Mouse (Mus musculus): Measurements from ENCODE around the gene Litaf. TPM values are rescaled to one million over a fixed set of nuclear protein-coding genes. Genes with fewer than 3 reads are reported as not detected.

The Litaf gene
- total RNA-seq (2021): 10 to 100 TPM; 18.4 to 19.9 TPM

GRCm38 (mm10) chr16:11066029-11066832 lies at the start of gene Litaf:
Gene Litaf, minus strand, starts transcription at chr16:11066157.
- peak; percentile 96 to 97 for DNase-seq

GRCm38 (mm10) chr16:11109198-11109740 lies 43.3 kb upstream of the Litaf start:
- no peak for DNase-seq

GRCm38 (mm10) chr16:11104905-11105304 lies 38.9 kb upstream of the Litaf start:
- DNase-seq: no peak

- DNase-seq: no peak
Observed at GRCm38 (mm10) chr16:11097301-11097700, 31.3 kb upstream of the Litaf start.

- no peak for DNase-seq
Observed at GRCm38 (mm10) chr16:11093717-11094386, 27.9 kb upstream of the Litaf start.

GRCm38 (mm10) chr16:11092523-11092922 lies 26.6 kb upstream of the Litaf start:
- DNase-seq: no peak

GRCm38 (mm10) chr16:11092061-11092460 lies 26.1 kb upstream of the Litaf start:
- DNase-seq: no peak

- DNase-seq: no peak
Observed at GRCm38 (mm10) chr16:11090836-11091570, 25.0 kb upstream of the Litaf start.

GRCm38 (mm10) chr16:11086856-11087588 lies 21.1 kb upstream of the Litaf start:
- DNase-seq: no peak

GRCm38 (mm10) chr16:11086299-11086698 lies 20.3 kb upstream of the Litaf start:
- no peak for DNase-seq

GRCm38 (mm10) chr16:11084181-11084580 lies 18.2 kb upstream of the Litaf start:
- no peak for DNase-seq

- DNase-seq: no peak
Observed at GRCm38 (mm10) chr16:11078216-11078869, 12.4 kb upstream of the Litaf start.

- no peak for DNase-seq
Observed at GRCm38 (mm10) chr16:11077601-11078201, 11.7 kb upstream of the Litaf start.

- no peak for DNase-seq
Observed at GRCm38 (mm10) chr16:11073060-11073459, 7.1 kb upstream of the Litaf start.

- DNase-seq: no peak
Observed at GRCm38 (mm10) chr16:11072454-11072853, 6.5 kb upstream of the Litaf start.

GRCm38 (mm10) chr16:11071887-11072286 lies 5.9 kb upstream of the Litaf start:
- DNase-seq: no peak

- DNase-seq: no peak
Observed at GRCm38 (mm10) chr16:11071176-11071575, 5.2 kb upstream of the Litaf start.

- no peak for DNase-seq
Observed at GRCm38 (mm10) chr16:11069710-11070420, 3.9 kb upstream of the Litaf start.

GRCm38 (mm10) chr16:11069271-11069670 lies 3.3 kb upstream of the Litaf start:
- no peak for DNase-seq

- DNase-seq: no peak
Observed at GRCm38 (mm10) chr16:11068666-11069065, 2.7 kb upstream of the Litaf start.

GRCm38 (mm10) chr16:11066833-11067191 lies 855 bp upstream of the Litaf start:
- DNase-seq: peak; percentile 47 to 52

Measured in layer of hippocampus, postnatal 36 days (tissue).